Mouse (Mus musculus) small intestine, adult 2 months (tissue): Measurements from ENCODE around the gene Usp19.

ENCODE experiments used
- CTCF ChIP-seq: fragments of 200-500 bp; IDR thresholded peaks from 2 replicates; pipeline ENCODE4 v1.5.1; 2012; ENCODE audit warnings: low read depth, mild to moderate bottlenecking, control low read depth, inconsistent platforms, low read length, moderate library complexity, mixed read lengths; ENCODE audit not compliant: insufficient replicate concordance, insufficient read length; ENCODE audit errors: extremely low read depth
- POLR2A ChIP-seq: fragments of 200-500 bp; IDR thresholded peaks from 2 replicates; pipeline ENCODE4 v1.6.1; 2012; ENCODE audit warnings: low read depth, mild to moderate bottlenecking, control low read depth, inconsistent platforms, low read length, moderate library complexity

- TF ChIP-seq CTCF (no peak), POLR2A (no peak)
Observed at GRCm38 (mm10) chr9:108489215-108489614, 1.2 kb upstream of the Usp19 start.
